Mouse (Mus musculus) C2C12 (cell line): ENCODE results near the gene Clip2. TPM values are rescaled to one million over a fixed set of nuclear protein-coding genes. Genes with fewer than 3 reads are reported as not detected.

Source experiments
- H3K27me3 ChIP-seq: one replicate; pipeline ENCODE4 v1.6.1; 2011; ENCODE audit not compliant: control insufficient read depth, insufficient read depth, insufficient read length
- H3K36me3 ChIP-seq: one replicate; pipeline ENCODE4 v1.6.1; 2011; ENCODE audit not compliant: control insufficient read depth, insufficient read depth
- H3K4me3 ChIP-seq: one replicate; pipeline ENCODE4 v1.5.1; 2011; ENCODE audit warnings: mild to moderate bottlenecking, control low read depth; ENCODE audit not compliant: poor library complexity, insufficient read depth, severe bottlenecking
- H3K79me2 ChIP-seq: one replicate; pipeline ENCODE4 v1.6.1; 2011; ENCODE audit not compliant: control insufficient read depth, insufficient read depth
- H3K79me3 ChIP-seq: one replicate; pipeline ENCODE4 v1.6.1; 2011; ENCODE audit warnings: low read depth, control low read depth
- H3ac ChIP-seq: one replicate; pipeline ENCODE3; 2011; ENCODE audit warnings: low read depth; ENCODE audit not compliant: control insufficient read depth, insufficient read length
- CEBPB ChIP-seq: IDR thresholded peaks from one replicate; pipeline ENCODE4 v1.6.1; 2011; ENCODE audit warnings: low read depth, mild to moderate bottlenecking, control low read depth, moderate library complexity
- CTCF ChIP-seq: IDR thresholded peaks from one replicate; pipeline ENCODE4 v1.5.1; 2011; ENCODE audit not compliant: control insufficient read depth, insufficient read depth, insufficient read length
- FOSL1 ChIP-seq: IDR thresholded peaks from one replicate; pipeline ENCODE4 v1.8.0; 2011; ENCODE audit warnings: mild to moderate bottlenecking, low read length; ENCODE audit not compliant: poor library complexity, insufficient read depth, severe bottlenecking
- MAX ChIP-seq: IDR thresholded peaks from one replicate; pipeline ENCODE4 v1.6.1; 2011; ENCODE audit warnings: mild to moderate bottlenecking, control low read depth
- MYOD1 ChIP-seq: IDR thresholded peaks from one replicate; pipeline ENCODE4 v1.6.1; 2011; ENCODE audit warnings: low read depth; ENCODE audit not compliant: control insufficient read depth, insufficient read length
- MYOG ChIP-seq: IDR thresholded peaks from one replicate; pipeline ENCODE4 v1.6.1; 2011; ENCODE audit not compliant: control insufficient read depth, insufficient read length; ENCODE audit errors: extremely low read depth
- USF1 ChIP-seq: IDR thresholded peaks from one replicate; pipeline ENCODE4 v1.6.1; 2011; ENCODE audit warnings: low read depth, mild to moderate bottlenecking, control low read depth, moderate library complexity
- polyA plus RNA-seq: library from polyadenylated mRNA; unstranded; fragments of >200 nt; fragmentation: generic; extraction: Trizol; gene quantifications from one replicate; pipeline ENCODE4 v1.2.1, GENCODE M21; 2012; ENCODE audit warnings: missing spikeins

Gene Clip2
- polyA plus RNA-seq, 1 experiment: 15.7 TPM

- Histone ChIP-seq H3K79me3 (peaks cover 26% of the 10 kb centered on the region), H3K4me3 (no peak overlapping the region), H3K27me3 (no peaks in the 10 kb centered on the region), H3K36me3 (no peaks in the 10 kb centered on the region), H3K79me2 (peaks cover 32% of the 10 kb centered on the region), H3ac (no peak overlapping the region)
- TF ChIP-seq CTCF (no peak), CEBPB (no peak), MAX (no peak), MYOD1 (no peak), MYOG (no peak), USF1 (no peak), FOSL1 (no peak)
These were observed 93.8 kb downstream of the Clip2 start for GRCm38 (mm10) chr5:134458416-134458815.

GRCm38 (mm10) chr5:134457371-134457770, 94.9 kb downstream of the Clip2 start:
- Histone ChIP-seq H3K36me3 (no peaks in the 10 kb centered on the region), H3K27me3 (no peaks in the 10 kb centered on the region), H3K79me2 (peaks cover 42% of the 10 kb centered on the region), H3ac (no peak overlapping the region), H3K4me3 (no peak overlapping the region), H3K79me3 (peaks cover 35% of the 10 kb centered on the region)
- TF ChIP-seq CTCF: no peak

- no peak for TF ChIP-seq MYOG
- no peak for TF ChIP-seq CEBPB
- no peak for TF ChIP-seq MYOD1
- Histone ChIP-seq H3K36me3 (no peaks in the 10 kb centered on the region), H3K79me3 (peaks cover 43% of the 10 kb centered on the region), H3K4me3 (peak within 1 kb of the TSS; percentile 69), H3K27me3 (no peaks in the 10 kb centered on the region), H3K79me2 (peaks cover 50% of the 10 kb centered on the region), H3ac (peak within 1 kb of the TSS; percentile 75)
These were observed 95.7 kb downstream of the Clip2 start, which contains the start of gene Gtf2ird1 for GRCm38 (mm10) chr5:134456503-134456962. Gene Gtf2ird1 (minus strand): TSS chr5:134456716.

GRCm38 (mm10) chr5:134455914-134456423, 96.3 kb downstream of the Clip2 start:
- peaks cover 49% of the 10 kb centered on the region for H3K79me3 ChIP-seq
- peak overlapping the region; percentile 69 for H3K4me3 ChIP-seq
- no peaks in the 10 kb centered on the region for H3K36me3 ChIP-seq
- H3ac ChIP-seq: peak overlapping the region; percentile 75
- TF ChIP-seq CTCF (no peak), MAX (peak; percentile 23), USF1 (peak; percentile 85)
- no peaks in the 10 kb centered on the region for H3K27me3 ChIP-seq
- H3K79me2 ChIP-seq: peaks cover 56% of the 10 kb centered on the region

GRCm38 (mm10) chr5:134455186-134455895, 96.9 kb downstream of the Clip2 start:
- peak overlapping the region; percentile 69 for H3K4me3 ChIP-seq
- no peaks in the 10 kb centered on the region for H3K36me3 ChIP-seq
- H3K27me3 ChIP-seq: no peaks in the 10 kb centered on the region
- peaks cover 55% of the 10 kb centered on the region for H3K79me3 ChIP-seq
- TF ChIP-seq CTCF: no peak
- no peak for TF ChIP-seq MAX
- TF ChIP-seq MYOG: no peak
- no peak for TF ChIP-seq MYOD1
- no peak for TF ChIP-seq USF1
- TF ChIP-seq CEBPB: no peak
- TF ChIP-seq FOSL1: no peak
- H3K79me2 ChIP-seq: peaks cover 62% of the 10 kb centered on the region
- H3ac ChIP-seq: peak overlapping the region; percentile 75

- TF ChIP-seq CTCF: no peak
- TF ChIP-seq MAX: no peak
- no peak for TF ChIP-seq MYOG
- no peak for TF ChIP-seq MYOD1
- no peak for TF ChIP-seq FOSL1
- no peak for TF ChIP-seq USF1
- TF ChIP-seq CEBPB: no peak
- Histone ChIP-seq H3K4me3 (no peak overlapping the region), H3ac (no peak overlapping the region), H3K27me3 (no peaks in the 10 kb centered on the region), H3K79me2 (peaks cover 72% of the 10 kb centered on the region), H3K36me3 (no peaks in the 10 kb centered on the region), H3K79me3 (peaks cover 64% of the 10 kb centered on the region)
These were observed 97.8 kb downstream of the Clip2 start for GRCm38 (mm10) chr5:134454421-134454820.
